Mouse (Mus musculus): ENCODE measurements around the gene Tmed1.

- TF ChIP-seq GATA1 (IDR thresholded peaks at IDR 0.05; ENCODE audit: borderline replicate concordance, low read length) = no peak
- TF ChIP-seq FLI1 (IDR thresholded peaks at IDR 0.05; ENCODE audit: low read length) = no peak
Observed at GRCm38 (mm10) chr9:21545351-21545915, 35.4 kb upstream of the Tmed1 start.
